Comparison of ENCODE assay signal across 9 mouse cellular contexts in the genomic region with DNA sequence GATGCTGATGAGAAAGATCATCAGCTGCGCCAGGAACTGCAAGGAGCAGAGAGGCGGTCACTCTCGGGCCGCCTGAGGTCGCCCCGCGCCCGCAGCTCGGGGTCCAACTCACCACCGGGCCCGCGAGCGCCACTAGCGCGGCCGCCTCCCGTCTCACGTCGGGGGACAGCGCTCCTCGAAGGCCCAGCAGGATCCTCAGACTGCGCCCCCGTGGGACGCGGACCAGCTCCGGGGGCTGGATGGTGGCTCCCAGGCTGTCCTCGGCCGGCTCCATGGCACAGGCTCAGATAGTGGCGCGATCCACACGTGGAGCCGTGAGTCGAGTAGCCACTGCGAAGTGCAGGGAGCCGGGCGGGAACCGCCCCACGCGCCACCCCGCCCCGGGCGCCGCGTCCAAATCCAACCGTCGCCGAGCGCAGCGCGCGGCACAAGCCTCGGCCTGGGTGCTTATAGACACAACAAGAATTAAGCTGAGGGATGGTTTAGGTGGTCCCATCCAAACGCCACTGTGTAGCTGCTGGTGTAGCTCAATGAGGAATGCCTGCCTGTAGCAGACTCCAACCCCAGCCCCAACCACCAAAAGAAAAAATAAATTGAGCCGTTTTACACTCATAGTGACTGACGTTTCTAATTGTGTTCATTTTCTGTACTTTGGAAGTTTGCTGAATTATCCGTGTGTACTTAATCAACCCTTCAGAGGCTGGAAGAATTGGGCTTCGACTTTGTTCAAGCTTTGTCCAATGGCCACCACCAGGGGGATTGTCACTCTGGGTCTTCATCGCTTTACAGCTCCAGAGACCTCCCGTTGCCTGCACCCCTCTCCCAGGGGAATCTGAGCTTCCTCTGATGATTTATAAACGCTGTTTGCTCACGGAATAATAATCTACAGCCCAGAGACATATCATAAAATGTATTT. TPM values are rescaled to one million over a fixed set of nuclear protein-coding genes. Genes with fewer than 3 reads are reported as not detected.
A peak's percentile ranks its signal among the peaks of the same experiment; 100 is the strongest.
DNase-seq lines count a peak whose midpoint lies in the region; ATAC-seq lines count a peak whose summit lies in the region.
"Had no signal": no experiment of that assay in that cellular context is flagged by ENCODE, and none has a peak within 500 bp of the region (broad histone marks: within the 10 kb centered on the region; RNA-seq: fewer than 3 reads in every experiment).

A gene (minus strand): TSS at position 356 of the 916 bp plus-strand sequence.

- H3K9me3 ChIP-seq in heart, embryonic 10.5 days: no peaks in the 10 kb centered on the region
- H3K9me3 ChIP-seq in heart, embryonic 14.5 days (ENCODE audit: control insufficient read depth, low read length): no peaks in the 10 kb centered on the region
- H3K9me3 ChIP-seq in midbrain, embryonic 14.5 days (ENCODE audit: control insufficient read depth, low read length): no peaks in the 10 kb centered on the region

- H3K9ac ChIP-seq in heart, embryonic 14.5 days (ENCODE audit: low read length): peak within 1 kb of the TSS; percentile 65
- H3K9ac ChIP-seq in midbrain, embryonic 14.5 days (replicated peaks; ENCODE audit: low read length): peak within 1 kb of the TSS; percentile 43; the same call in 1 of the 2 replicates

- H3K4me1 ChIP-seq in heart, embryonic 10.5 days: peaks cover 10% of the 10 kb centered on the region
- peaks cover 4 to 13% of the 10 kb centered on the region in 2 experiments; a peak in 2 of 4 replicates for H3K4me1 ChIP-seq in heart, embryonic 14.5 days (ENCODE audit: control insufficient read depth in 2 of 2, insufficient read depth in 2 of 2, low read length in 2 of 2)
- peaks cover 5% of the 10 kb centered on the region; the same call in 1 of the 2 replicates for H3K4me1 ChIP-seq in midbrain, embryonic 14.5 days (ENCODE audit: control insufficient read depth, insufficient read depth, low read length)

- peak within 1 kb of the TSS; percentile 75 for H3K27ac ChIP-seq in heart, embryonic 10.5 days
- no peak within 1 kb of the TSS for H3K27ac ChIP-seq in heart, embryonic 14.5 days (replicated peaks in 1 of 2; ENCODE audit: control insufficient read depth in 1 of 2, insufficient read depth in 1 of 2, low read depth in 2 of 2, low read length in 2 of 2)
- H3K27ac ChIP-seq in midbrain, embryonic 14.5 days (replicated peaks; ENCODE audit: low read depth, low read length): no peak within 1 kb of the TSS

- peak within 1 kb of the TSS; percentile 82 for H3K4me2 ChIP-seq in heart, embryonic 14.5 days (ENCODE audit: low read length)
- H3K4me2 ChIP-seq in midbrain, embryonic 14.5 days (ENCODE audit: low read length): peak within 1 kb of the TSS; percentile 62

- no peak; the same call in 1 of the 2 replicates for ATAC-seq in heart, embryonic 14.5 days (ENCODE audit: insufficient number of reproducible peaks, insufficient read depth, low FRiP score, low read depth)
- ATAC-seq in midbrain, embryonic 14.5 days (ENCODE audit: low FRiP score, low TSS enrichment): no peak
- ATAC-seq in monocyte, adult 5-6 weeks (replicated peaks; ENCODE audit: insufficient number of reproducible peaks, low FRiP score, low TSS enrichment, poor library complexity, severe bottlenecking): no peak

- WGBS in heart, embryonic 10.5 days: 5% methylated on average over 61 of the region's 61 CpGs
- WGBS in heart, embryonic 14.5 days: 4% methylated on average over 61 of the region's 61 CpGs
- WGBS in midbrain, embryonic 14.5 days: 4% methylated on average over 61 of the region's 61 CpGs

- H3K4me3 ChIP-seq in heart, embryonic 10.5 days: peak within 1 kb of the TSS; percentile 63
- peak within 1 kb of the TSS; percentile 35 to 44 for H3K4me3 ChIP-seq in heart, embryonic 14.5 days (ENCODE audit: control insufficient read depth in 1 of 2, insufficient read depth in 1 of 2, low read depth in 1 of 2, low read length in 2 of 2)
- H3K4me3 ChIP-seq in midbrain, embryonic 14.5 days (replicated peaks; ENCODE audit: low read depth, low read length): peak within 1 kb of the TSS; percentile 38

- peaks cover 79% of the 10 kb centered on the region for H3K27me3 ChIP-seq in heart, embryonic 10.5 days (ENCODE audit: insufficient read depth, poor library complexity, severe bottlenecking)
- peaks cover 13% of the 10 kb centered on the region for H3K27me3 ChIP-seq in heart, embryonic 14.5 days (ENCODE audit: control insufficient read depth, insufficient read depth, low read length)
- peaks cover 28% of the 10 kb centered on the region for H3K27me3 ChIP-seq in midbrain, embryonic 14.5 days (ENCODE audit: control insufficient read depth, insufficient read depth, low read length)

- DNase-seq in heart, embryonic 10.5 days (ENCODE audit: low spot score): no peak
- DNase-seq in heart, adult 9 months (ENCODE audit: low spot score in 2 of 2): no peak
- DNase-seq in adrenal gland, postnatal 36 days: peak; percentile 30 to 39
- DNase-seq in kidney, postnatal 36 days: peak; percentile 49 to 64
- peak; percentile 70 for DNase-seq in midbrain, embryonic 14.5 days
- DNase-seq in left cerebral cortex, postnatal 10 days (ENCODE audit: extremely low spot score in 1 of 2, low spot score in 2 of 2): no peak

- intact Hi-C loops in left cerebral cortex, postnatal 10 days (cut with DNase I): no loop called here

- H3K36me3 ChIP-seq in heart, embryonic 10.5 days: 0 out of 2 replicates have a peak, but pooled peaks cover 6% of the 10 kb centered on the region
- H3K36me3 ChIP-seq in heart, embryonic 14.5 days (ENCODE audit: control insufficient read depth, insufficient read depth, low read length): 0 out of 2 replicates have a peak, but pooled peaks cover 7% of the 10 kb centered on the region
- H3K36me3 ChIP-seq in midbrain, embryonic 14.5 days (ENCODE audit: control insufficient read depth, insufficient read depth, low read length): no peaks in the 10 kb centered on the region

RNA-seq across cellular contexts. Expression of the gene that starts here (rescaled TPM):
- polyA plus RNA-seq in heart, embryonic 10.5 days (2016; fragmentation: Nextera tagmentation; extraction: Ambion mirVana): 0.20 TPM in 1 of 2 replicates, not detected in the other
- not detected for total RNA-seq in adrenal gland, postnatal 36 days (2021)
- 0.35 TPM in 1 of 2 replicates, not detected in the other for polyA plus RNA-seq in heart, embryonic 14.5 days (2014; fragmentation: Nextera tagmentation; extraction: Ambion mirVana)
- not detected in 2 replicates for polyA plus RNA-seq in midbrain, embryonic 14.5 days (2014; fragmentation: Nextera tagmentation; extraction: Ambion mirVana)
- total RNA-seq in monocyte, adult 5-6 weeks (2017): not detected in 3 replicates
- total RNA-seq in left cerebral cortex, postnatal 10 days (2021): under 1 TPM; 0.43 to 0.51 TPM
- total RNA-seq: adrenal gland, adult 18-20 months had no signal

Comparison
In these comparisons a context has a peak if more than half of its experiments do, and no peak if none do; other contexts are left out.
1. Peak in DNase-seq in adrenal gland, postnatal 36 days; RNA of the gene not detected or under 1 TPM.
2. Peak in DNase-seq, H3K4me3 ChIP-seq, H3K9ac ChIP-seq and H3K4me2 ChIP-seq in midbrain, embryonic 14.5 days; RNA of the gene not detected or under 1 TPM.
3. DNase-seq: peak in kidney, postnatal 36 days (2 of 2); none in heart, embryonic 10.5 days (single experiment), heart, adult 9 months (0 of 2) and left cerebral cortex, postnatal 10 days (0 of 2).
4. Peak in every context shown above with its lines, with median percentiles within 50 percentile points of each other: H3K4me3 ChIP-seq.